Mouse (Mus musculus) right cerebral cortex, postnatal 10 days (tissue): Measurements from ENCODE around the gene Gabrb3.

ENCODE experiments used
- DNase-seq, 2 experiments: peaks; one replicate each; pipeline ENCODE4 v3.0.0; 2021; ENCODE audit warnings: low spot score in 2 of 2

The Gabrb3 gene

GRCm38 (mm10) chr7:57419392-57419791 is at the start of gene Gabrb3:
TSS of gene Gabrb3 (plus strand) at chr7:57419692.
- no peak for DNase-seq

GRCm38 (mm10) chr7:57384112-57384511 is 35.4 kb upstream of the Gabrb3 start:
- peak; percentile 54 to 59 for DNase-seq

- DNase-seq = peak; percentile 75 to 76
These were observed 32.8 kb upstream of the Gabrb3 start, which contains the start of gene Gabrg3 for GRCm38 (mm10) chr7:57386517-57387340. TSS of gene Gabrg3 (minus strand) at chr7:57387188.

- no peak for DNase-seq
These were observed 32.2 kb upstream of the Gabrb3 start for GRCm38 (mm10) chr7:57387341-57387654.

- peak; percentile 51 to 58 for DNase-seq
These were observed 29.4 kb upstream of the Gabrb3 start for GRCm38 (mm10) chr7:57390046-57390445.

- no peak for DNase-seq
These were observed 25.9 kb upstream of the Gabrb3 start for GRCm38 (mm10) chr7:57393551-57393950.

GRCm38 (mm10) chr7:57411163-57411562 is 8.3 kb upstream of the Gabrb3 start:
- DNase-seq = no peak

GRCm38 (mm10) chr7:57412896-57413295 is 6.6 kb upstream of the Gabrb3 start:
- no peak for DNase-seq

- no peak for DNase-seq
These were observed 1.6 kb downstream of the Gabrb3 start for GRCm38 (mm10) chr7:57421044-57421443.

- no peak for DNase-seq
These were observed 3.2 kb downstream of the Gabrb3 start for GRCm38 (mm10) chr7:57422675-57423074.

- DNase-seq = no peak
These were observed 28.7 kb downstream of the Gabrb3 start for GRCm38 (mm10) chr7:57448239-57448638.

- DNase-seq = no peak
These were observed 40.9 kb downstream of the Gabrb3 start for GRCm38 (mm10) chr7:57460354-57460753.

GRCm38 (mm10) chr7:57471316-57471715 is 51.8 kb downstream of the Gabrb3 start:
- DNase-seq = no peak

- DNase-seq = peak; percentile 85 to 87
These were observed 54.5 kb downstream of the Gabrb3 start for GRCm38 (mm10) chr7:57473811-57474525.

GRCm38 (mm10) chr7:57482896-57483295 is 63.4 kb downstream of the Gabrb3 start:
- DNase-seq = no peak

GRCm38 (mm10) chr7:57486907-57487306 is 67.4 kb downstream of the Gabrb3 start:
- no peak for DNase-seq

- DNase-seq = peak; percentile 61 to 75
These were observed 72.3 kb downstream of the Gabrb3 start for GRCm38 (mm10) chr7:57491795-57492194.

- DNase-seq = no peak
These were observed 83.3 kb downstream of the Gabrb3 start for GRCm38 (mm10) chr7:57502809-57503208.

GRCm38 (mm10) chr7:57508860-57509632 is 89.6 kb downstream of the Gabrb3 start:
- peak; percentile 53 to 61 for DNase-seq

GRCm38 (mm10) chr7:57509681-57510141 is 90.2 kb downstream of the Gabrb3 start, which contains the start of gene Gabra5:
TSS of gene Gabra5 (minus strand) at chr7:57510059.
- DNase-seq = peak; percentile 83 to 84

- peak in 1 of 2 experiments; percentile 65 for DNase-seq
These were observed 93.5 kb downstream of the Gabrb3 start for GRCm38 (mm10) chr7:57512955-57513354.

- no peak for DNase-seq
These were observed 110.0 kb downstream of the Gabrb3 start for GRCm38 (mm10) chr7:57529451-57529850.
